Mouse (Mus musculus) brain, embryonic 18.5 days (tissue): ENCODE results near the gene Adgrf2.
A peak's percentile ranks its signal among the peaks of the same experiment; 100 is the strongest.

Experiments used
- DNase-seq: peaks from one replicate; pipeline ENCODE4 v3.0.0-alpha.2; 2012; ENCODE audit warnings: low read depth, low spot score

The Adgrf2 gene

GRCm38 (mm10) chr17:42741801-42742217 is at the start of gene Adgrf2:
Gene Adgrf2, minus strand, starts transcription at chr17:42742179.
- no peak for DNase-seq

- no peak for DNase-seq
Observed at GRCm38 (mm10) chr17:42790787-42791186, 48.8 kb upstream of the Adgrf2 start.

- no peak for DNase-seq
Observed at GRCm38 (mm10) chr17:42789723-42790122, 47.7 kb upstream of the Adgrf2 start.

- DNase-seq, result no peak
Observed at GRCm38 (mm10) chr17:42788686-42789453, 46.9 kb upstream of the Adgrf2 start.

DNA sequence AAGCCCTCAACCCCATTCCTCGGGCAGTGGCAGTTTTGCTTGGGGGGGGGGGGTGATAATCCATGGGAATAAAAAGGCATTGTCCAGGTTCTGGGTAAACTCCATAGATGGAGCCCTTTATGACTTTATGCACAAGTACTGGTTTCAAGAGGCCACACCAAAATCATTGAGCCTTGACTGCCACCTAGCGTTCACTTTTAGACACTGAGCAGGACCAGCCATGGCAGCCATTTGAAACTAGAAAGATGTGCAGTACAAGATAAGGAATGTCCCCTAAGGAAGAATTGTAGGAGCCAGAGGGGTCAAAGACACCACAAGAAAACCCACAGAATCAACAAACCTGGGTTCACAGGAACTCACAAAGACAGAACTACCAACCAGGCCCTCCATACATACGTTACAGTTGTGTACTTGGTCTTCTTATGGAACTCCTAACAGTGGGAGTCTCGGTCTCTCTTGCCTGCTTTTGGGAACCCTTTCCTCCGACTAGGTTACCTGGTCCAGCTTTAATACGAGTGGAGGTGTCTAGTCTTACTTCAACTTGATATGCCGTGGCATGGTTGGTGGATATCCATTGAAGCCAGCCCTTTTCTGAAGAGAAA is 40.3 kb upstream of the Adgrf2 start:
- peak; percentile 30 for DNase-seq

DNA sequence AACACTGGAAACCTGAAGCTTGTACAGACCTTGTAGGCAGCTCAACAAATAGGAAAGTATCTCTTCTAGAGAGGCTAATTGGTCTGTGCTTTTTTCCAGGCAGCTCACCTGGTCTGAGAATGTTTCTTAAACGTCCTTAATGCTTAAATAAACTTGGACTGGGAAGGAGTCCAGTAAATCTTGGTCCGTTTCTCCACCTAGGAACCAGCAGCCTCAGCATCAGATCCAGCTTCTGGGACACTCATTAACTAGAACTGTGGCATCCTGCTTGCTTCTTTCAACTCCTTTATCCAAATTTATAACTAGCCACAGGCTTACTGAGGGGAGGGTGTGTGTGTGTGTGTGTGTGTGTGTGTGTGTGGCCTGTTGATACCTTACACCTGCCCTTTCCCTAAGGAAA is 11.8 kb upstream of the Adgrf2 start:
- DNase-seq, result no peak

GRCm38 (mm10) chr17:42752173-42752572 is 10.2 kb upstream of the Adgrf2 start:
- DNase-seq, result no peak

- DNase-seq, result no peak
Observed at GRCm38 (mm10) chr17:42745657-42746420, 3.9 kb upstream of the Adgrf2 start.

- no peak for DNase-seq
Observed at GRCm38 (mm10) chr17:42742823-42743222, 844 bp upstream of the Adgrf2 start.

GRCm38 (mm10) chr17:42738794-42739193 is 3.2 kb downstream of the Adgrf2 start:
- DNase-seq, result no peak

DNA sequence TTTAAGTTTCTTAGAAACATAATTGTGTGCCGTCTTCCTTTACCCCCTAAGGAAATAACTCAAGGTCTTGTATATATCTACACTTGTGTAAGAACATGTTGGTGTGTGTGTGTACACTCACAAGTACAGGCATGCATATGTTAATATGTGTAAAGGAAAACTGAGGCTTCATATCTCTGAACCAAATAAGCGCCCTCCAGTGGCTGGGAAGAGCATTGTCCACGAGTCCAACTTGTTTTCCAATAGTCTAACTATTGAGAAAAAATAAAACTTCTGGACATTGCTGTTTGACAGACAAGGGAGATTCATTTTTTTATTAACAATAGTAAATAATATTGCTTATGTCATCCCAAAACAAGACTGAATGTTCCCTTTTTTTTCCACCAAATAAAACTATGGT is 24.8 kb downstream of the Adgrf2 start:
- no peak for DNase-seq

- no peak for DNase-seq
Observed at GRCm38 (mm10) chr17:42714991-42715390, 27.0 kb downstream of the Adgrf2 start.

DNA sequence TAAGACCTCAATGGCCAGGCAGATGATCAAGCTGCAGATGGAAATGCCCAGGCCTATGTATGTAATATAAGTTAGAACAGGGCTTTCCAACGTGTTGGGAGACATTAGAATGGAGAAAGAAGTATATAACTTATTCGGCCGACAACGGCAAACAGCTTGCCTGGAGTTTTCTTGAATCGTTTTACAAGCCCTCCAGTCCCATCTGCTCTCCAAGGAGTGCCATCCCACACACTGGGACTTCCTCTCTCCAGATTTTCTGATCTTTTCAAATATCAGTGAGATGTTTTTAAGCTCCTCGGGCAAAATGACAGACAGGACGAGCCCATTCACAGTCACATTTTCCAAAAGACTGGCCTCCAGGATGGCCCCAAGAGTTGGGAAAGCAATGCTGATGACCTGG is 31.3 kb downstream of the Adgrf2 start:
- DNase-seq, result no peak

GRCm38 (mm10) chr17:42705611-42706010 is 36.4 kb downstream of the Adgrf2 start:
- no peak for DNase-seq

GRCm38 (mm10) chr17:42702198-42702597 is 39.8 kb downstream of the Adgrf2 start:
- DNase-seq, result no peak

GRCm38 (mm10) chr17:42694730-42695129 is 47.2 kb downstream of the Adgrf2 start:
- no peak for DNase-seq

DNA sequence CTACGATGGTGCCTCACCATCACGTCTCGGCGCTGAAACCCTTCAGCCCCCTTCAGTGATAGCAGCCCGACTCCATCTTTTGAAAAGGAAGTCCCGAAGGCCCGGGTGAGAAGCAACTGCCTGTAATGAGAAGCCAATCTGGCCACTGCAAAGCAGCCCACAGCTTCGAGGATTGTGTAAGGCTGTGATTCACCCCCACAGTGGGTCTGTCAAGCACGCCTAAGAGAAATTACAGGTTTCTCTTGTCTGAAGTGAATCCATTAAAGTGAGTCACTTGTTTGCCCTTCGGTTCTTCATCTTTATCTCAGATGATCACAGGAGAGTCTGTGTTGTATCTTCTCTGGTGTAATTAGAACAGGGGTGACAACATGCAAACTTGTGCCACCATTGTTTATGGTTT is 49.8 kb downstream of the Adgrf2 start, which contains the start of gene Adgrf4:
Adgrf4 (minus strand) TSS at position 149 of the 400 bp plus-strand sequence.
- DNase-seq, result no peak

DNA sequence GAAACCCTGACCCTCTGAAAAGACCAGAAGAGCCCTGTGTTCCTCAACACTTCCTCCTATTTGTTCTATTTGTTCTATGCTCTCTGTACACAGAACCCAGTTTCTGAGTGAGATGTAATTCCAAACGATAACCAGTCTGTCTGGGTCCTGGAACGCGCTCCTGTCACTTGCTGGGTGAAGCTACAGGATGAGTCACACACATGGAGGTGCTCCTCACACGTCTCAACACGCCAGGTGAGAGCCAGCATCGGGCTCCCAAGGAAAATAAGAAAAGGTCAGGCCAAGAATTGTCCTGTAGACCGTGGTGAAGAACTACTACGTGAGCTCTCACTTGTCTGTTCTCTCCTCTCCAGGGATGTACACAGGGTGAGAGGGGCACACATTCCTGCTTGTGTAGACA is 51.4 kb downstream of the Adgrf2 start:
- no peak for DNase-seq
